12 mouse cellular contexts compared by ENCODE assay signal in genomic region chr17:15990303-15990702, GRCm38 (mm10).
DNase-seq lines count a peak whose midpoint lies in the region; ATAC-seq and TF ChIP-seq lines count a peak whose summit lies in the region.
"Had no signal": no experiment of that assay in that cellular context is flagged by ENCODE, and none has a peak within 500 bp of the region (broad histone marks: within the 10 kb centered on the region; RNA-seq: fewer than 3 reads in every experiment).

No protein-coding gene starts in this region.

- H3K9me3 ChIP-seq in hindbrain, embryonic 11.5 days (ENCODE audit: control insufficient read depth, low read length), result no peaks in the 10 kb centered on the region
- no peaks in the 10 kb centered on the region for H3K9me3 ChIP-seq in midbrain, embryonic 16.5 days (replicated peaks; ENCODE audit: control insufficient read depth, low read length, poor library complexity, severe bottlenecking)

- DNase-seq in frontal cortex, postnatal 10 days (ENCODE audit: low spot score in 2 of 2), result peak; percentile 8 to 10
- DNase-seq in frontal cortex, postnatal 14 days (ENCODE audit: low spot score in 2 of 2), result no peak
- peak; percentile 91 for DNase-seq in brain, embryonic 14.5 days (ENCODE audit: low read depth)
- peak; percentile 75 for DNase-seq in hindbrain, embryonic 11.5 days (ENCODE audit: low spot score)
- no peak for DNase-seq in thymus, postnatal 4 days
- no peak for DNase-seq in kidney, adult 9 months
- no peak for DNase-seq in MN1 (ENCODE audit: low spot score)
- DNase-seq: cerebellum, postnatal 25 days had no signal

- no peak overlapping the region for H3K4me3 ChIP-seq in hindbrain, embryonic 11.5 days (ENCODE audit: low read depth, low read length)
- H3K4me3 ChIP-seq in midbrain, embryonic 16.5 days (ENCODE audit: low read depth, low read length), result no peak overlapping the region

- H3K9ac ChIP-seq in hindbrain, embryonic 11.5 days (ENCODE audit: low read depth, low read length), result 0 out of 2 replicates have a peak overlapping the region, but pooled peaks have one; percentile 23
- H3K9ac ChIP-seq in midbrain, embryonic 16.5 days (ENCODE audit: low read depth, low read length), result no peak overlapping the region

- H3K36me3 ChIP-seq in hindbrain, embryonic 11.5 days (ENCODE audit: control insufficient read depth, insufficient read depth, low read length), result no peaks in the 10 kb centered on the region
- no peaks in the 10 kb centered on the region for H3K36me3 ChIP-seq in midbrain, embryonic 16.5 days (ENCODE audit: control insufficient read depth, insufficient read depth, low read length)

- H3K4me1 ChIP-seq in hindbrain, embryonic 11.5 days (replicated peaks; ENCODE audit: control insufficient read depth, insufficient read depth, low read length), result peaks cover 2% of the 10 kb centered on the region
- peaks cover 17% of the 10 kb centered on the region for H3K4me1 ChIP-seq in midbrain, embryonic 16.5 days (ENCODE audit: control insufficient read depth, insufficient read depth, low read length)

- peak overlapping the region; percentile 87 for H3K27ac ChIP-seq in hindbrain, embryonic 11.5 days (ENCODE audit: low read depth, low read length)
- H3K27ac ChIP-seq in midbrain, embryonic 16.5 days (ENCODE audit: low read length), result peak overlapping the region; percentile 65
- H3K27ac ChIP-seq: macrophage had no signal

- TF ChIP-seq POLR2A in brain, embryonic 14.5 days (IDR thresholded peaks at IDR 0.05; ENCODE audit: borderline replicate concordance, extremely low read depth, insufficient read depth, insufficient read length, poor library complexity, severe bottlenecking), result no peak

- TF ChIP-seq CTCF in brain, embryonic 14.5 days (IDR thresholded peaks at IDR 0.05; ENCODE audit: borderline replicate concordance, extremely low read depth, insufficient read depth, insufficient read length), result no peak

- no peaks in the 10 kb centered on the region for H3K27me3 ChIP-seq in hindbrain, embryonic 11.5 days (ENCODE audit: control insufficient read depth, insufficient read depth, low read length)
- no peaks in the 10 kb centered on the region for H3K27me3 ChIP-seq in midbrain, embryonic 16.5 days (ENCODE audit: control insufficient read depth, insufficient read depth, low read depth, low read length)

- peak; percentile 89 for ATAC-seq in hindbrain, embryonic 11.5 days (ENCODE audit: low FRiP score)
- peak; percentile 61 for ATAC-seq in midbrain, embryonic 16.5 days
- ATAC-seq: activated CD4-positive, CD25-positive, alpha-beta regulatory T cell, adult 4 months; inflammation-experienced regulatory T-cells, adult 6 months had no signal

- WGBS in hindbrain, embryonic 11.5 days, result 9% methylated on average over 6 of the region's 6 CpGs
- 3% methylated on average over 6 of the region's 6 CpGs for WGBS in midbrain, embryonic 16.5 days

- peak overlapping the region; percentile 5; the same call in 1 of the 2 replicates for H3K4me2 ChIP-seq in hindbrain, embryonic 11.5 days (replicated peaks; ENCODE audit: low read depth, low read length)
- H3K4me2 ChIP-seq in midbrain, embryonic 16.5 days (ENCODE audit: low read length), result 0 out of 2 replicates have a peak overlapping the region, but pooled peaks have one; percentile 24

Comparison
In these comparisons a context has a peak if more than half of its experiments do, and no peak if none do; other contexts are left out.
1. DNase-seq: peak in frontal cortex, postnatal 10 days (2 of 2), brain, embryonic 14.5 days (single experiment) and hindbrain, embryonic 11.5 days (single experiment); none in frontal cortex, postnatal 14 days (0 of 2), thymus, postnatal 4 days (single experiment), kidney, adult 9 months (single experiment) and MN1 (single experiment).